Mouse (Mus musculus) ES-E14 (cell line): Measurements from ENCODE around the gene Arid5b.

ENCODE experiments used
- HCFC1 ChIP-seq: IDR thresholded peaks from 2 replicates; pipeline ENCODE4 v1.6.1; 2012; ENCODE audit warnings: low read length, inconsistent platforms, borderline replicate concordance; ENCODE audit not compliant: insufficient read depth
- ZC3H11A ChIP-seq: IDR thresholded peaks from 2 replicates; pipeline ENCODE4 v1.6.1; 2012; ENCODE audit warnings: low read depth, mild to moderate bottlenecking, inconsistent platforms, low read length, borderline replicate concordance

GRCm38 (mm10) chr10:68137151-68137833 is 141.2 kb downstream of the Arid5b start:
- TF ChIP-seq HCFC1: 0 out of 2 replicates have a peak, but pooled peaks have one; percentile 5
- TF ChIP-seq ZC3H11A: no peak
